Mouse (Mus musculus) embryonic facial prominence, embryonic 13.5 days (tissue): ENCODE measurements around the gene Gm10563. TPM values are rescaled to one million over a fixed set of nuclear protein-coding genes. Genes with fewer than 3 reads are reported as not detected.

Experiments used
- ATAC-seq: fragments of 200-750 bp; cut with Nextera tagmentation; 2 replicates; pipeline ENCODE4 v1.8.0; 2017; ENCODE audit warnings: low read depth; ENCODE audit not compliant: insufficient number of reproducible peaks, insufficient read depth, low FRiP score, low TSS enrichment
- H3K27ac ChIP-seq: fragments of 300-500 bp; sonication (generic); 2 replicates; pipeline ENCODE4 v1.5.1; 2015; ENCODE audit warnings: moderate library complexity, mild to moderate bottlenecking, inconsistent platforms
- H3K27me3 ChIP-seq: fragments of 300-500 bp; sonication (generic); 2 replicates; pipeline ENCODE4 v1.6.1; 2015; ENCODE audit warnings: mild to moderate bottlenecking, inconsistent platforms
- H3K36me3 ChIP-seq: fragments of 300-500 bp; sonication (generic); 2 replicates; pipeline ENCODE4 v1.6.1; 2015; ENCODE audit warnings: mild to moderate bottlenecking, inconsistent platforms
- H3K4me1 ChIP-seq: fragments of 300-500 bp; sonication (generic); 2 replicates; pipeline ENCODE4 v1.6.1; 2015; ENCODE audit warnings: inconsistent platforms
- H3K4me2 ChIP-seq: fragments of 300-500 bp; sonication (generic); 2 replicates; pipeline ENCODE4 v1.6.1; 2015; ENCODE audit warnings: moderate library complexity, mild to moderate bottlenecking, inconsistent platforms
- H3K4me3 ChIP-seq: fragments of 300-500 bp; sonication (generic); 2 replicates; pipeline ENCODE4 v1.5.1; 2015; ENCODE audit warnings: mild to moderate bottlenecking, inconsistent platforms
- H3K9ac ChIP-seq: fragments of 300-500 bp; sonication (generic); 2 replicates; pipeline ENCODE4 v1.6.1; 2015; ENCODE audit warnings: mild to moderate bottlenecking, inconsistent platforms
- H3K9me3 ChIP-seq: fragments of 300-500 bp; sonication (generic); 2 replicates; pipeline ENCODE4 v1.6.1; 2016; ENCODE audit warnings: inconsistent platforms
- WGBS: fragments of 180-500 bp; shearing (Covaris S2); methylation state at CpG from one replicate; pipeline ENCODE4 v1.1.7; 2015; ENCODE audit warnings: mixed read lengths; 5-methylcytosine and 5-hydroxymethylcytosine counted together
- polyA plus RNA-seq: library from polyadenylated mRNA; unstranded; fragments of >200 nt; fragmentation: Nextera tagmentation; extraction: Ambion mirVana; gene quantifications from 2 replicates; pipeline ENCODE4 v1.2.1, GENCODE M21; 2015

The Gm10563 gene
- polyA plus RNA-seq, 1 experiment from 2014 or later = not detected

DNA sequence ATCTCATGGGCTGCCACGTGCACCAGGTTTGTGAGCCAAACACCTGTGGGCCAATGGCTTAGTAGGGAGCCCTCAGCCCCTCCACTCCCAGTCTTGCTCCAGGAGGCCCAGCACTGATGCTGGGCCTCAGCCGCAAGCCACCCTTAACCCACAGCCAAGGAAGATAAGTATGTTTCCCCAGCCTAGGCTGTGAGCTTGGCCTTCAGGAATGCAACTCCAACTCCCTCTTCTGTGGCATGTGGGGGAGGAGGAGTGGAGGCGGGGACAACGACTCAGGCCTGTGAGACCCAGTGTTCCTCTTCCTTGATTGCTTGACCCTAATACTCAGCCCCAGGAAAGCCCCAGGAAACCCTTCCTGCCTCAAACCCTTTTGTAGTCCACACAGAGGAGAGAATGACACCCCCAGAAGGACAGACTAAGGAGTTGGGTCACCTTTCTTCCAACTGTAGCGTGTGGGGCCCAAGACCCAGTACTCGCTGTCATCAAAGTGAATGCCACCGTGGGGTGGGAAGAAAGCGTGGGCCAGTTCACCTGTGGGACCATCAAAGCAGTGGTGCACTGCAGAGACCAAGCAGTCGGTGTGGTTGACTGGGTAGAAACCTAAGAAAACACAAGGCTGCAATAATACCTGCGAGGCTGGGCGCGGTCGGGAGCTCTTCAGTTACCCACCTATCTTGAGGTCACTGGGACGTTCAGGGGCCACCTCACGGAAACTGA lies 6.5 kb upstream of the Gm10563 start:
- Histone ChIP-seq H3K4me3 (peak overlapping the region; percentile 57), H3K4me2 (peak overlapping the region; percentile 94)

DNA sequence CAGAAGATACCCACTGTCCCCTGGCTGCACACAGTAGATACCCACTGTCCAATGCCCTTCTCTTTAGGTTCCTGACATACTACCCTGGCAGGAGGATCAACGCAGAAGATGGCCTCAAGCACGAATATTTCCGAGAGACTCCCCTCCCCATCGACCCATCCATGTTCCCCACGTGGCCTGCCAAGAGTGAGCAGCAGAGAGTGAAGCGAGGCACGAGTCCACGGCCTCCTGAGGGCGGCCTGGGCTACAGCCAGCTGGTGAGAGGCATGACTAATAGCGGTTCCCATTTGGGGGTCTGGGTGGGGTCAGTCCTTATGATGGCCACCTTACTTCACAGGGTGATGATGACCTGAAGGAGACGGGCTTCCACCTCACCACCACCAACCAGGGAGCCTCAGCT lies 4.1 kb upstream of the Gm10563 start:
- Histone ChIP-seq H3K36me3 (peaks cover 63% of the 10 kb centered on the region), H3K4me3 (no peak overlapping the region), H3K9ac (no peak overlapping the region), H3K27me3 (peaks cover 35% of the 10 kb centered on the region), H3K9me3 (no peaks in the 10 kb centered on the region), H3K27ac (no peak overlapping the region), H3K4me1 (peaks cover 33% of the 10 kb centered on the region), H3K4me2 (no peak overlapping the region)
- WGBS = 91% methylated on average over 11 of the region's 11 CpGs
- no peak for ATAC-seq

More for the DNA sequence above, 6.5 kb upstream of the Gm10563 start:
- no peak overlapping the region for H3K27ac ChIP-seq
- H3K4me1 ChIP-seq = peaks cover 44% of the 10 kb centered on the region
- no peaks in the 10 kb centered on the region for H3K9me3 ChIP-seq
- H3K36me3 ChIP-seq = peaks cover 64% of the 10 kb centered on the region
- peaks cover 58% of the 10 kb centered on the region for H3K27me3 ChIP-seq
- no peak for ATAC-seq
- H3K9ac ChIP-seq = peak overlapping the region; percentile 82; the same call in 1 of the 2 replicates
- WGBS = 64% methylated on average over 15 of the region's 15 CpGs

DNA sequence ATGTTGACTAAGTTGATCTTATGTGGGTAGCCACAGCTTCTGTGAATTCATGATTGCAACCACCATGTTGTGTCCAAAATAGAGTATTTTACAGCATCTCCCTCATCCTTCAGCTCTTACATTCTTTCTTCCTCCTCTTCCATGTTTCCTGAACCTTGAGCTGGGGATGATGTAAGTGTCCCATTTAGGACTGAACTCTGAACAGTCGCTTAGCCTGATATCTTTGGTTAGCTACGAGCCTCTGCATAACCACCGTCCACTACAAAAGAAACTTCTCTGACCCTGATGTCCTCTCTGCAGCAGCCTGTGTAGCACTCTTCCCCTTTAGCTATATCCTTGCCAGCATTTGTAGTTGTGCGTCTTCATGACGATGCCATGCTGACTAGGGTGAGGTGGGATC lies 513 bp upstream of the Gm10563 start:
- no peak for ATAC-seq
- WGBS = 96% methylated on average over 5 of the region's 5 CpGs

DNA sequence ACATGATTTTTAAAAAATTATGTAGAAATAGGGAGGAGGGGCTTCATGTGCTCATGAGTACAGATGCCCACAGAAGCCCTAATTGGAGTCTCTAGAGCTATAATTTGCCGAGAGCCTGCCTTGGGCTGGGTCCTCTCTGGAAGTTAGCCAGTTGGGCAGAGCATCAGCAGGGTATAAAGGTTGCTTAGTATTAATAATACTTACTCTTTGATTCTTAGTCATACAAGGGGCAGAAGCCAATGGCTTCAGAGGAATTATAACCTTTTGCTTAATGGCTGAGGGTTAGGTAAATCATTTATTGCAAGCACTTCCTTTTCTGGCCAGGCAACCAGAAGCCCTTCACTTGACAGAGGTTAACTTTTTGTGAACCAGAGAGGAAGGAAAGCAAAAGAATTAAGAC lies 1.7 kb downstream of the Gm10563 start:
- no peak for ATAC-seq
- no peaks in the 10 kb centered on the region for H3K9me3 ChIP-seq
- no peak overlapping the region for H3K9ac ChIP-seq
- no peak overlapping the region for H3K27ac ChIP-seq
- H3K4me1 ChIP-seq = no peaks in the 10 kb centered on the region
- H3K36me3 ChIP-seq = peaks cover 83% of the 10 kb centered on the region
- H3K4me3 ChIP-seq = no peak overlapping the region
- H3K4me2 ChIP-seq = no peak overlapping the region
- whole genome bisulfite sequencing = 84% methylated on average over 1 of the region's 1 CpGs
- H3K27me3 ChIP-seq = no peaks in the 10 kb centered on the region

More for the DNA sequence above, 513 bp upstream of the Gm10563 start:
- Histone ChIP-seq H3K27me3 (no peaks in the 10 kb centered on the region; the same call in 1 of the 2 replicates), H3K27ac (no peak overlapping the region), H3K36me3 (peaks cover 87% of the 10 kb centered on the region), H3K9ac (no peak overlapping the region), H3K4me3 (no peak overlapping the region), H3K4me2 (no peak overlapping the region), H3K9me3 (no peaks in the 10 kb centered on the region), H3K4me1 (no peaks in the 10 kb centered on the region)

DNA sequence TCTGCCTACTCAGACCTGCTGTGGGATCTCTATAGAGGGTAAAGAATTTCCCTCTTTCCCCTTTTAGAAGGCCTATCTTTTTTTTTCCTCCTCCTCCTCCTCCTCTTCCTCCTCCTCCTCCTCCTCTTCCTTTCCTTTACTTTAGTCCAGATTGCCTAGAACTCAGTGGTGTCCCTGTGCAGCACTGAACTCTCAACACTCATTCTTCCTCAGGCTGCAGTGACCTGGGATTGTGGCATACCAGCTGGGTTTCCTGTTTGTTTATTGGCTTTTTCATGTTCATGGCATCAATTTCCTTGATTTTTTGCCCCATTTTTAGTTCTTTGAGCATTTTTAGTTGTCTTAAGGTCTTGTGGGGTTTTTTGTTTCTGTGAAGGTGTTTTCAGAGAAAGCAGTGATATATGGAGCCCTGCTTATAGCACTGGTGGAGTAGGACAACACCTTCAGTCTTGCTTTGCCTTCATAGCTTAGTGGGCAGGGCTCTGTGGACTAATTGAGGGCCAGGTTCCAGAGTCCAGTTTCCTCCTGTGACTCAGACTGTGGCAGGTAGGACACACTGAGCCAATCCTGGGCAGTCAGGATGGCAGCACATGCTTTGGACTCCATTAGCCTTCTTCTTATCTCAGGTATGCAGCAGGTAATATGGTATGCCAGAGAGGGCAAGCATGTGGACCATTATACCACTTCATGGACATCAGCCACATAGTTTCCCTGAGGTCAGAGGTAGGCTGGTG lies 9.3 kb downstream of the Gm10563 start:
- H3K4me3 ChIP-seq = no peak overlapping the region
- peaks cover 87% of the 10 kb centered on the region for H3K36me3 ChIP-seq
- no peak for ATAC-seq
- no peak overlapping the region for H3K4me2 ChIP-seq
- no peaks in the 10 kb centered on the region for H3K9me3 ChIP-seq
- H3K27me3 ChIP-seq = no peaks in the 10 kb centered on the region
- no peaks in the 10 kb centered on the region for H3K4me1 ChIP-seq
- no peak overlapping the region for H3K27ac ChIP-seq
- H3K9ac ChIP-seq = no peak overlapping the region

DNA sequence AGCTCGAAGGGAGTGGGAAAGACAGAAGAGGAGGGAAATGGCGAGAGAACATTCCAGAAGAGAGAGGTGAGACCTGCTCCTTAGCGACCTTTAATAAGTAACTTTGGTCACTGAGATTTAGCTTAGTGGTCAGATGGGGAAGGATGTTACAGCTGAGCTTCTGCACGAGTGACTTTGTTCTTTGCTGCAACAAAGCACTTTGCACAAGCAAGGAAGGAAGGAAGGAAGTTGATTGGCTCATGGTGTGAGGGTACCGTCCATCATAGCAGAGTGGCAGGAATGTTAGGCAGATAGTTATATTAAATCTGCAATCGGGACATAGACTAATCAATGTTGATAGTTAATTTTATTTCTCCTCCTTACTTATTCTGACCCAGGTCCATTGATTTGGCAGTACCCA lies 14.9 kb downstream of the Gm10563 start:
- Histone ChIP-seq H3K4me1 (0 out of 2 replicates have a peak, but pooled peaks cover 2% of the 10 kb centered on the region), H3K9me3 (no peaks in the 10 kb centered on the region), H3K36me3 (peaks cover 73% of the 10 kb centered on the region), H3K27ac (no peak overlapping the region), H3K27me3 (no peaks in the 10 kb centered on the region), H3K4me2 (no peak overlapping the region), H3K9ac (no peak overlapping the region), H3K4me3 (no peak overlapping the region)
- no peak for ATAC-seq
- WGBS = 89% methylated on average over 6 of the region's 6 CpGs

DNA sequence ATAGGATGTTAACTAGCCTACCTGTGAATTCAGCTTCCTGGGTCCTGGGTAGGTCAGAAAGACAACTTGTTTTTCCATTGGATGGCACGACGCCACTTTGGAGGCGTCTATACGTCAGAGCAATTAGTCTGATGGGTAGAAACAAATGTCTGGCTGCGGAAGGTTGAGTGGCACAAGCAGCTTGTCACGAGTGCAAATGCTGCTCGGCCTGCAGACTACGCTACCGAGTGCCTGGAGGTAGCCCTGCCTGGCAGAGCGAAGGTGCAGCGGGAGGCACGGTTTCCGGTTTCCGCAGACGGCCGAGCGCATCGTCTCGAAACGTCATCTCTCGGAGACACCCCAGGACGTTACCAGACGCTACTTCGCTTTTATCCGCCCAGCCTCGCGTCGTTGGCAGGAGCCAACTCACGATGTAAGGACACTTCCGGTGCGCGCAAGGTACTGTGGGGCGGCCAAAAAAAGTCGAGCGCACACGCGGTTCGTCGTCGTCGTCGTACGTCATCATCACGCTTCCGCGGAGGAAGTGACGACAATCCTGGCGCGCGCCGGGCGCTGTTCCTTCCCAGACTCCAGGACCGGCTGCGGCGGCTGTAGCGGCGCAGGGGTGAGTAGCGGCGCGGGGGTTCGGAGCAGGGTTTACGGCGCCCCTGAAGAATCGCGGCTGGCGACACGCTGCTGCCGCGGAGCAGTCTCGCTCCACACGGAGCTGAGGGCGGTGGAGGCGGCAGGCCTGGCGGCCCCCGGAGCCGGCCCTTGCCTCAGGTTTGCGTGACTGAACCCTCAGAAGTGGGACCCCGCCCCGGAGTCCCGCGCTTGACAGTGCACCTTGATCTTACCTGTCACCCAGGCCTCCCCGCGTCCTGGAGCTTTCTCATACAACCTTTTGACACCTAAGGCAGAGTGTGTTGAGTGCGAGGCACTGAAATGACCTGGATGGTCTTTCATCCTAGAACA lies 20.6 kb downstream of the Gm10563 start, which contains the start of gene Cdk11b:
Gene Cdk11b (plus strand): TSS at position 517 of the 954 bp plus-strand sequence.
- ATAC-seq = peak; percentile 99
- H3K4me3 ChIP-seq = peak within 1 kb of the TSS; percentile 97
- H3K36me3 ChIP-seq = peaks cover 51% of the 10 kb centered on the region
- peak within 1 kb of the TSS; percentile 91 for H3K9ac ChIP-seq
- no peaks in the 10 kb centered on the region for H3K9me3 ChIP-seq
- no peaks in the 10 kb centered on the region for H3K27me3 ChIP-seq
- H3K4me2 ChIP-seq = peak within 1 kb of the TSS; percentile 72
- H3K4me1 ChIP-seq = peaks cover 5% of the 10 kb centered on the region; the same call in 1 of the 2 replicates
- WGBS = under 1% methylated on average over 84 of the region's 84 CpGs
- peak within 1 kb of the TSS; percentile 95 for H3K27ac ChIP-seq

DNA sequence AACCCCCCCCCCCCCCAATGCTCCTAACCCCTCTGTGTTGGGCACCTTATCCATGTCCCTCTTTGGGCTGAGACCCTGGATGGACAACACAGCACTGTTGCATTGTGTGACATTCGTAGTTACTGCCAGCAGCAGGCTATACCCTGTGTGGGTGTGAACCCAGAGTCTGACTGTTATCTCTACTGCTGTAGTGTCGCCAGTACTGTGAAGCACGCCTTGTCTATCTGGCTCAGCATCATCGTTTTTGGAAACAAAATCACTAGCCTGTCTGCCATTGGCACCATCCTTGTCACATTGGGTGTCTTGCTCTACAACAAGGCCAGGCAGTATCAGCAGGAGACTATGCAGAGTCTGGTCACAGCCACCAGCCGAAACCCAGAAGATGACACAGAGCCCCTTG lies 26.9 kb downstream of the Gm10563 start:
- Histone ChIP-seq H3K4me1 (no peaks in the 10 kb centered on the region), H3K4me3 (no peak overlapping the region), H3K4me2 (no peak overlapping the region), H3K36me3 (peaks cover 81% of the 10 kb centered on the region), H3K9ac (no peak overlapping the region), H3K27ac (no peak overlapping the region), H3K27me3 (no peaks in the 10 kb centered on the region), H3K9me3 (no peaks in the 10 kb centered on the region)
- ATAC-seq = no peak
- WGBS = 96% methylated on average over 5 of the region's 5 CpGs

DNA sequence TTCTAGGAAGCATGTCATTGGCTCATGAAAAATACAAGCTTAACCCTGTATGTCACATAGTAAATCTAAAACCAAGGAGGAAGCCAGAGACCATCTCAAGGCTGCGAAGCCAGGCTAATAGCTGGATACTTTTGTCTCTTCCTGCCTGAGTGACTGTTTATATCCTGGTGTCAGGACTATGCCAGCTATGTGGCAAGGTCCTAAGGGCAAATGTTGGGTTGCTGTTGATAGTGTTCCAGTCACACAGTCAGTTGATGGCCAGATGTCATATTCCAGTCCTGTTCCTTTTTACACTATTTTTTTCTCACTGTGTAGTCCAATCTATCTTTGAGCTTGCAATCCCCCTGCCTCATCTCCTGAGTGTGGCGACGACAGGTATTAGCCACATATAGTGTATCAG lies 31.9 kb downstream of the Gm10563 start:
- WGBS = 95% methylated on average over 3 of the region's 3 CpGs
- H3K36me3 ChIP-seq = peaks cover 79% of the 10 kb centered on the region

DNA sequence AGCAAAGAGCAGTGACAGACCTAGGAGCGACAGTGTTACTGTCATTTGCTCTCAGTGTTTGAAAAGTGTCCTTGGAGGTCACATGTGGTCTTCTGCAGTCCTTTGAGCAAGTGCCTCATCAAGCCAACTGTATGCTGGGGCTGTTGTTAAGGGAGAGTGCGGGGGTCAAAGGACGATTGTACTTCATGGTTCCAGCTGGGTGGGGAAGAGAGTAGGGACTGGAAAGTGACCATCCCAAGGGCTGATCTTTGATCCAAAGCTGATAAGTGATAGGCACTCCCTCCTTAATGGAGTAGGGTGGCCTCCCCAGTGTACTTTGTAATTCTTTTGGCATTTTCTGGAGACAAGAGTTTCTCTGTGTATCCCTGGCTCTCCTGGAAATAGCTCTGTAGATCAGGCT lies 33.3 kb downstream of the Gm10563 start:
- WGBS = 93% methylated on average over 3 of the region's 3 CpGs
- ATAC-seq = no peak
- Histone ChIP-seq H3K36me3 (peaks cover 68% of the 10 kb centered on the region), H3K9ac (no peak overlapping the region), H3K4me3 (no peak overlapping the region), H3K9me3 (no peaks in the 10 kb centered on the region), H3K4me1 (no peaks in the 10 kb centered on the region), H3K27me3 (no peaks in the 10 kb centered on the region), H3K27ac (no peak overlapping the region), H3K4me2 (no peak overlapping the region)

More for the DNA sequence above, 31.9 kb downstream of the Gm10563 start:
- H3K4me1 ChIP-seq = no peaks in the 10 kb centered on the region
- no peak for ATAC-seq
- H3K9ac ChIP-seq = no peak overlapping the region
- no peaks in the 10 kb centered on the region for H3K9me3 ChIP-seq
- H3K4me2 ChIP-seq = no peak overlapping the region
- no peak overlapping the region for H3K4me3 ChIP-seq
- no peaks in the 10 kb centered on the region for H3K27me3 ChIP-seq
- no peak overlapping the region for H3K27ac ChIP-seq

DNA sequence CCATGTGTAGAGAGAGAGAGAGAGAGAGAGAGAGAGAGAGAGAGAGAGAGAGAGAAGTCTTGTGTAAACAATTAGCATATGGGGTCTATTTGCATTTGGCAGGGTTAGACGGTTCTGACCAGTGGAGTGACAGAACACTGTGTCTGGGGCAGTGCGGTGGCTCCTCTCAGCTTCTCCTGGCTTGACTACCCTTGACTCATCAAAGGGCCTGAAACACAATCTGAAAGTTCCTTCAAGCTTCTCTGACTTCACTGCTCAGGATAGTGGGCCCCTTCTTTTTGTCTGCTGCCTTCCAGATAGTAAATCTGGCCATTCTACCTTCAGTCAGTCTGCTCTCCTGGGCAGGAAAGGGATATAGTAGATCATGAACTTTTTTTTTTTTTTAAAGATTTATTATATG lies 38.4 kb downstream of the Gm10563 start:
- Histone ChIP-seq H3K4me3 (no peak overlapping the region), H3K9me3 (no peaks in the 10 kb centered on the region), H3K9ac (no peak overlapping the region), H3K27ac (no peak overlapping the region), H3K36me3 (peaks cover 45% of the 10 kb centered on the region), H3K4me1 (peaks cover 11% of the 10 kb centered on the region; the same call in 1 of the 2 replicates), H3K27me3 (no peaks in the 10 kb centered on the region), H3K4me2 (no peak overlapping the region)
- 85% methylated on average over 2 of the region's 2 CpGs for WGBS
- ATAC-seq = no peak
